Mouse (Mus musculus) bone marrow, adult 2 months (tissue): ENCODE measurements around the gene Lima1.

Experiments used
- CTCF ChIP-seq: fragments of 200-500 bp; IDR thresholded peaks from 2 replicates; pipeline ENCODE4 v1.5.1; 2011; ENCODE audit warnings: low read length, control low read depth; ENCODE audit not compliant: control insufficient read depth, insufficient read depth
- POLR2A ChIP-seq: fragments of 200-500 bp; IDR thresholded peaks from 2 replicates; pipeline ENCODE4 v1.6.1; 2011; ENCODE audit warnings: low read depth, mild to moderate bottlenecking, control low read depth, low read length, borderline replicate concordance; ENCODE audit not compliant: control insufficient read depth

DNA sequence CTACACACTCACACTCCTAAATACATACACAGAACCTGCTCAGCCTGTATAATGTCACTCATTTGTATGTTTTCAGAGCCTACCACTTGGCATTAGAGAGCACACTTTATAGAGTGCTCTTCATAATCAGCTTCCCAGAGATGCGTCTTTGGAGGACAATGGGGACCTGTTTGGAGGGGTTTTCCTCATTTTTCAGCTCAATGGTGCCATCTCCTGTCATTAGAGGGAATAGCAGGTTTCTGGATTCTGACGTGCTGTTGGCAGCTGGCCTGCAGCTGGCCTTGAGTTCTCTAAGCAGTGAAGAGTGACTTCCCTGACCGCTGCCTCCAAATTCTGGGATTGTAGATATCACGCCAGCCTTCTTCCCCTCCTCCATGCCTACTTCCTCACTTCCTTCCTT, 29.1 kb upstream of the Lima1 start:
- TF ChIP-seq POLR2A (no peak), CTCF (peak; percentile 27; the same call in 1 of the 2 replicates)
